Mouse (Mus musculus) lung, embryonic 16.5 days (tissue): Measurements from ENCODE around the gene Myo6. TPM values are rescaled to one million over a fixed set of nuclear protein-coding genes. Genes with fewer than 3 reads are reported as not detected.

ENCODE experiments used
- ATAC-seq: fragments of 200-750 bp; cut with Nextera tagmentation; 2 replicates; pipeline ENCODE4 v1.8.0; 2017; ENCODE audit warnings: low read depth, mild to moderate bottlenecking, moderate library complexity
- H3K27ac ChIP-seq: fragments of 300-500 bp; sonication (generic); 2 replicates; pipeline ENCODE4 v1.5.1; 2014; ENCODE audit warnings: mild to moderate bottlenecking, control low read depth, low read length
- H3K27me3 ChIP-seq: fragments of 300-500 bp; sonication (generic); 2 replicates; pipeline ENCODE4 v1.6.1; 2014; ENCODE audit warnings: low read depth, low read length, mixed read lengths; ENCODE audit not compliant: control insufficient read depth, insufficient read depth
- H3K36me3 ChIP-seq: fragments of 300-500 bp; sonication (generic); 2 replicates; pipeline ENCODE4 v1.6.1; 2014; ENCODE audit warnings: low read length; ENCODE audit not compliant: control insufficient read depth, insufficient read depth
- H3K4me1 ChIP-seq: fragments of 300-500 bp; sonication (generic); replicated peaks from 2 replicates; pipeline ENCODE4 v1.6.1; 2014; ENCODE audit warnings: low read length, mixed read lengths; ENCODE audit not compliant: control insufficient read depth, insufficient read depth
- H3K4me2 ChIP-seq: fragments of 300-500 bp; sonication (generic); 2 replicates; pipeline ENCODE4 v1.6.1; 2014; ENCODE audit warnings: low read depth, low read length, control low read depth
- H3K4me3 ChIP-seq: fragments of 300-500 bp; sonication (generic); 2 replicates; pipeline ENCODE4 v1.5.1; 2014; ENCODE audit warnings: mild to moderate bottlenecking, low read length, control low read depth
- H3K9ac ChIP-seq: fragments of 300-500 bp; sonication (generic); 2 replicates; pipeline ENCODE4 v1.6.1; 2014; ENCODE audit warnings: low read length, control low read depth
- H3K9me3 ChIP-seq: fragments of 300-500 bp; sonication (generic); 2 replicates; pipeline ENCODE4 v1.6.1; 2016; ENCODE audit warnings: low read length; ENCODE audit not compliant: control insufficient read depth
- WGBS: fragments of 180-500 bp; shearing (Covaris S2); extraction: QIAGEN DNeasy Blood & Tissue Kit; methylation state at CpG from one replicate; pipeline ENCODE4 v1.1.7; 2014; 5-methylcytosine and 5-hydroxymethylcytosine counted together
- polyA plus RNA-seq: library from polyadenylated mRNA; unstranded; fragments of >200 nt; fragmentation: Nextera tagmentation; extraction: Ambion mirVana; gene quantifications from 2 replicates; pipeline ENCODE4 v1.2.1, GENCODE M21; 2015

Myo6 gene
- polyA plus RNA-seq, 1 experiment from 2014 or later, result 27.9 TPM

GRCm38 (mm10) chr9:80163126-80163723 lies 1.6 kb upstream of the Myo6 start:
- Histone ChIP-seq H3K36me3 (no peaks in the 10 kb centered on the region), H3K9me3 (no peaks in the 10 kb centered on the region; the same call in 1 of the 2 replicates), H3K4me2 (no peak overlapping the region), H3K4me3 (no peak overlapping the region), H3K27me3 (no peaks in the 10 kb centered on the region), H3K27ac (no peak overlapping the region), H3K4me1 (peaks cover 12% of the 10 kb centered on the region; the same call in 1 of the 2 replicates), H3K9ac (no peak overlapping the region)
- WGBS, result 72% methylated on average over 4 of the region's 4 CpGs
- ATAC-seq, result no peak

GRCm38 (mm10) chr9:80164191-80164590 lies 640 bp upstream of the Myo6 start:
- peak overlapping the region; percentile 85 for H3K27ac ChIP-seq
- peak overlapping the region; percentile 90 for H3K4me2 ChIP-seq
- no peaks in the 10 kb centered on the region for H3K36me3 ChIP-seq
- H3K9me3 ChIP-seq, result no peaks in the 10 kb centered on the region; the same call in 1 of the 2 replicates
- peak overlapping the region; percentile 93 for H3K4me3 ChIP-seq
- no peak; the same call in 1 of the 2 replicates for ATAC-seq
- 2% methylated on average over 13 of the region's 13 CpGs for WGBS
- H3K4me1 ChIP-seq, result peaks cover 12% of the 10 kb centered on the region; the same call in 1 of the 2 replicates
- H3K9ac ChIP-seq, result peak overlapping the region; percentile 56
- H3K27me3 ChIP-seq, result no peaks in the 10 kb centered on the region

- peak overlapping the region; percentile 93 for H3K4me3 ChIP-seq
- H3K9me3 ChIP-seq, result no peaks in the 10 kb centered on the region; the same call in 1 of the 2 replicates
- WGBS, result 22% methylated on average over 9 of the region's 9 CpGs
- H3K9ac ChIP-seq, result peak overlapping the region; percentile 61
- ATAC-seq, result no peak
- H3K27ac ChIP-seq, result peak overlapping the region; percentile 59
- H3K36me3 ChIP-seq, result no peaks in the 10 kb centered on the region
- H3K27me3 ChIP-seq, result no peaks in the 10 kb centered on the region
- H3K4me2 ChIP-seq, result peak overlapping the region; percentile 67
- H3K4me1 ChIP-seq, result peaks cover 12% of the 10 kb centered on the region; the same call in 1 of the 2 replicates
Observed at GRCm38 (mm10) chr9:80165690-80166089, 859 bp downstream of the Myo6 start.

GRCm38 (mm10) chr9:80166425-80166824 lies 1.6 kb downstream of the Myo6 start:
- Histone ChIP-seq H3K9ac (no peak overlapping the region), H3K9me3 (no peaks in the 10 kb centered on the region; the same call in 1 of the 2 replicates), H3K36me3 (no peaks in the 10 kb centered on the region), H3K27me3 (no peaks in the 10 kb centered on the region), H3K27ac (0 out of 2 replicates have a peak overlapping the region, but pooled peaks have one; percentile 27), H3K4me3 (peak overlapping the region; percentile 34), H3K4me2 (peak overlapping the region; percentile 67), H3K4me1 (peaks cover 12% of the 10 kb centered on the region; the same call in 1 of the 2 replicates)
- ATAC-seq, result no peak
- 43% methylated on average over 6 of the region's 6 CpGs for WGBS

GRCm38 (mm10) chr9:80167089-80167488 lies 2.3 kb downstream of the Myo6 start:
- 66% methylated on average over 4 of the region's 4 CpGs for WGBS
- no peaks in the 10 kb centered on the region for H3K27me3 ChIP-seq
- ATAC-seq, result no peak
- H3K27ac ChIP-seq, result no peak overlapping the region
- H3K9me3 ChIP-seq, result no peaks in the 10 kb centered on the region; the same call in 1 of the 2 replicates
- H3K9ac ChIP-seq, result peak overlapping the region; percentile 10; the same call in 1 of the 2 replicates
- peak overlapping the region; percentile 26; the same call in 1 of the 2 replicates for H3K4me2 ChIP-seq
- H3K4me1 ChIP-seq, result peaks cover 14% of the 10 kb centered on the region; the same call in 1 of the 2 replicates
- no peaks in the 10 kb centered on the region for H3K36me3 ChIP-seq
- H3K4me3 ChIP-seq, result no peak overlapping the region

GRCm38 (mm10) chr9:80169551-80169950 lies 4.7 kb downstream of the Myo6 start:
- WGBS, result 87% methylated on average over 9 of the region's 9 CpGs
- Histone ChIP-seq H3K36me3 (no peaks in the 10 kb centered on the region), H3K4me3 (no peak overlapping the region), H3K9ac (no peak overlapping the region), H3K4me1 (peaks cover 16% of the 10 kb centered on the region; the same call in 1 of the 2 replicates), H3K4me2 (no peak overlapping the region), H3K27ac (no peak overlapping the region), H3K9me3 (no peaks in the 10 kb centered on the region; the same call in 1 of the 2 replicates), H3K27me3 (no peaks in the 10 kb centered on the region)
- ATAC-seq, result no peak

- Histone ChIP-seq H3K9me3 (no peaks in the 10 kb centered on the region; the same call in 1 of the 2 replicates), H3K9ac (no peak overlapping the region), H3K4me3 (no peak overlapping the region), H3K4me1 (peaks cover 15% of the 10 kb centered on the region; the same call in 1 of the 2 replicates), H3K4me2 (no peak overlapping the region), H3K27ac (no peak overlapping the region), H3K36me3 (no peaks in the 10 kb centered on the region), H3K27me3 (no peaks in the 10 kb centered on the region)
- no peak for ATAC-seq
Observed at GRCm38 (mm10) chr9:80171241-80171640, 6.4 kb downstream of the Myo6 start.

GRCm38 (mm10) chr9:80172396-80173222 lies 7.8 kb downstream of the Myo6 start:
- no peak overlapping the region for H3K27ac ChIP-seq
- 64% methylated on average over 8 of the region's 8 CpGs for WGBS
- no peaks in the 10 kb centered on the region for H3K27me3 ChIP-seq
- ATAC-seq, result no peak
- no peak overlapping the region for H3K4me3 ChIP-seq
- H3K36me3 ChIP-seq, result no peaks in the 10 kb centered on the region
- peaks cover 17% of the 10 kb centered on the region; the same call in 1 of the 2 replicates for H3K4me1 ChIP-seq
- H3K9ac ChIP-seq, result no peak overlapping the region
- H3K4me2 ChIP-seq, result no peak overlapping the region
- no peaks in the 10 kb centered on the region; the same call in 1 of the 2 replicates for H3K9me3 ChIP-seq

- 52% methylated on average over 9 of the region's 9 CpGs for WGBS
- ATAC-seq, result no peak
- no peak overlapping the region for H3K27ac ChIP-seq
- peaks cover 17% of the 10 kb centered on the region; the same call in 1 of the 2 replicates for H3K4me1 ChIP-seq
- H3K27me3 ChIP-seq, result no peaks in the 10 kb centered on the region
- H3K9me3 ChIP-seq, result no peaks in the 10 kb centered on the region; the same call in 1 of the 2 replicates
- H3K9ac ChIP-seq, result no peak overlapping the region
- no peaks in the 10 kb centered on the region for H3K36me3 ChIP-seq
- H3K4me3 ChIP-seq, result no peak overlapping the region
- H3K4me2 ChIP-seq, result no peak overlapping the region
Observed at GRCm38 (mm10) chr9:80173629-80174028, 8.8 kb downstream of the Myo6 start.
